Mouse (Mus musculus): Measurements from ENCODE around the gene Mtfp1.

Mtfp1 gene

DNA sequence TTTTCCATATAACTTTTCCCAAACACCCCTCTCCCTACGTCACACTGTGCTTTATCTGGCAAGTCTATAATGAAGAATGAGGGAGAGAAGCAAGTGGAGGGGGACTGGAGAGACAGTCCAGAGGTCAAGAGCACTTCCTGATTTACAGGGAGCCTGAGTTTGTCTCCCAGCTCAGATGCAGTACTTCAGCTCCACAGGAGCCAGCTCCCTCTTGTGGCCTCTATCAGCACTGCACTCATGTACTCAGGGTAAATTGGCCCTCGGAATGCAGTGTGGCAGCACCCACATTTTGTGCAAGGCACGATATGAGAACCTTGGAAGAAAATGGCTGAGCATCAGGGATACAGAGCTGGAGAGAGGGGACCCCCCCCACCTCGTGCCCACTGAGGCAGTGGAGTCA, 15.0 kb downstream of the Mtfp1 start:
- peak; percentile 65 for DNase-seq (ENCODE audit: low spot score)

DNA sequence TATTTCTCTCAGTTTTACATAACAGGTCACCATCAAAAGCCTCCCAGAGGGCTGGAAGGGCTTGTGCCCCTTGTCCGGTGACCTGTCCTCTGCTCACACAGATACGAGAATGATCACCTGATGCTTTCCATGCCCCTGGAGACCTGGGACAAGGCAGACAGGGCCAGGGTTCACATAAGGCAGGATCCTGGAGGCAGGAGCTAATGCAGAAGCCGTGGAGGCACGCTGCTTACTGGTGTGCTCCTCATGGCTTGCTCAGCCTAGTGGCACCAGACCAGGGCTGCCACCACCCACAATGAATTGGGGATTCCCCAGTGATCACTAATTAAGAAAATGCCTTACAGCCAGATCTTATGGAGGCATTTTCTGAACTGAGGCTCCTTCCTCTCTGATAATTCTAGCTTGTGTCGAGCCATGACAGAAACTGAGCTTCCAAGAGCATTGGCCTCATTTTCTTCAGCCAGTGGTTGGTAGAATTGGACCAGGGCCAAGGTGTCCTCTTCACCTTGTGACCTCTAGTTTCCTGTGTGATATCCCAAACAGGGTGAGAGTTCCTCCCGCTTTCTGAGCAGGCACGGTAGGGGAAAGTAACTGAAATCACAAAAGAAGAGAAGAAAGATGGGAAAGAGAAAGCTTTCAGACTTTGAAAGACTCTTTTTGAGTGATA, 16.8 kb downstream of the Mtfp1 start:
- no peak for DNase-seq (ENCODE audit: low spot score)

DNA sequence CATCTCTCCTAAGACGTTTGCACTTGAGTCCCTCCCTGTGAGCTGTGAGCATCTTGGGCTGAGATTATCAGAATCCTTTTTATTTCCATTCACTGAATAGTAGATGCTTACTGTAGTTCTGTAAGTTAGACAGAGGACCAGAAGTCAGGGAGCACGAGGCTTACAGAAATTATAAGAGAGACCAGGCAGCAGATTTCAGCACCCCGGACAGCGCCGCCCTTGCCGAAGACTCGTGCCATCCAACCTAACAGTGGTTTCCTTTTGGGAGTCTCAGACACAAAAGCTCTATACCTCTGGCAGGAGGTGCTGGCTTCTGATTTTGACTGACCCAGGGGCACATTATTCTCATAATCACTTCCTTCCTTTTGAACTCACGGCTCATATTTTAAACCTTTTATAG, 18.6 kb downstream of the Mtfp1 start:
- peak; percentile 46 for DNase-seq (ENCODE audit: low spot score)

DNA sequence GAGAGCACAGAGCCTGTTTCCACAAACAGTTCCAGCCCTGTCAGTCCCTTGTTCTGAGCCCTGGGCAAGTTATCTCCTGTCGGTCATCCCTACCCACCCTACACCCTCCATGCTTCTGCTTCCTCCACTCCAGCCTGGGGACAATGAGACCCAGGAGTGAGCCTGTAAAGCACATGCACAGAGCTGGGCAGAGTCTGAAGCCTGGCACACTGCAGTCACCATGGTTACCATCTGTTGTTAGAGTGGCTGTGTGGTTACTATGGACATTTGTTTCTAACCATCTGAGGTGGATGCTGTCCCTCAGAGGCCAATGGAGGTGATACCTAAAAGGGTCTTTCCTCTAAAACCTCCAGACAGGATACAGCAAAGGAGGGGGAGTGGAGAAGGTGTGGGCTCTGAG, 25.6 kb downstream of the Mtfp1 start:
- DNase-seq (ENCODE audit: low spot score): no peak

DNA sequence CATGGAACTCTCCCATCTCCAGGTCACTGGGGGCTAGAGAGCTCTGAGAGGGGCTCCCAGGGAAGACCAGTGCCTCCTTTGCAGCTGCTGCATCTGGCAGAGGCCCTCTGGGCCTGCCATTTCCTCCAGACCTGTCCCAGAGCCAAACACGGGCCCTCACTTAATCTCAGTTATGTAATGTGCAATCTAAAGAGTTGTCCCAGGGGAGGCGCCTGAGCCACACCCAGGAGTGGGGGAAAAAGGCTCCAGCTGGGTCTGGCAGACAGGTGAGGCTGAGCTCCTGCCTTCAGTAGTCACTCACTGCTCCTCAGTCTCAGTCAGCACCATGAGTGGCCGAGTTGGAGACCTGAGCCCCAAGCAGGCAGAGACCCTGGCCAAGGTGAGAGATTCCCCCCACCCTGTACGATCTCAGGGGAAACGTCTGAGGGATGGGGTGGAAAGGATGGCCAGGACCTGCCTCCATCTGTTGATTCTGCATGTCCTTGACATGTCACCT, 30.6 kb downstream of the Mtfp1 start, which contains the start of gene Sec14l3:
Gene Sec14l3, plus strand, starts transcription at position 215 of the 496 bp plus-strand sequence.
- no peak for DNase-seq (ENCODE audit: low spot score)

DNA sequence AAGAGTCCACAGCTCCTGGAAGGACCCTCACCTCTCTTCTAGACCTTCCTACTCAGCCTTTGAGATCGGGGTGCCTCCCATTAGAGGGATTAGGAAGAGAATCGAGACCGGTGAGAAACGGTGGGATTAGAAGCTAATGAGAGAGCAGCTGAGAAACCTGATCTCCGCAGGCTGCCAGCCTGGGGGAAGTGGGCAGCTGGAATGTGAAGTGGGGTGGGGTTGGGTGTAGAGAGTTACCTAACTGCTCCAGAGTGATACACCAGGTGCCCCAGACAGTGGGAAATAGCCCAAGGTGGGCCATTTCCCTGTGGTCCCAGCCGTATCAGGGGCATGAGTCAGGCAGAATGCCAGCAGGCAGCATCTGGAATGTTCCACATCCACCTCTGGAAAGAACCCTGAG, 32.3 kb downstream of the Mtfp1 start:
- DNase-seq (ENCODE audit: low spot score): no peak

DNA sequence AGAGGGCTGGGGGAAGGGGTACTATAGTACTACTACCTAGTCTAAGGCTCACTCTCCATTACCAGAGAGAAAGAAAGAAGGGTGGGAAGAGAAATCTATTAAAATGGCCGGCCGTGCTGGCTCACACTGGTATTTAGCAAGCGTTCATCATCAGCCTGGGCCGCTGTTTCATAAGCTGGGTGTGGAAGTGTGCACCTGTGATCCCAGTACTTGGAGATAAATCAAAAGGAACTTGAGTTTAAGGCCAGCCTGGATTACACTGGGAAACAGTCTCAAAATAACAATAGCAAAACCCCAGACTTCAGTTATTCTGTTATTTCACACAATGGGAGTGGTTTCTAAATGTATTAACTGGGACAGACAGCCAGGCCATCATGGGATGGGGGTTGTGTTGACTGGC, 32.7 kb downstream of the Mtfp1 start:
- DNase-seq (ENCODE audit: low spot score): no peak

DNA sequence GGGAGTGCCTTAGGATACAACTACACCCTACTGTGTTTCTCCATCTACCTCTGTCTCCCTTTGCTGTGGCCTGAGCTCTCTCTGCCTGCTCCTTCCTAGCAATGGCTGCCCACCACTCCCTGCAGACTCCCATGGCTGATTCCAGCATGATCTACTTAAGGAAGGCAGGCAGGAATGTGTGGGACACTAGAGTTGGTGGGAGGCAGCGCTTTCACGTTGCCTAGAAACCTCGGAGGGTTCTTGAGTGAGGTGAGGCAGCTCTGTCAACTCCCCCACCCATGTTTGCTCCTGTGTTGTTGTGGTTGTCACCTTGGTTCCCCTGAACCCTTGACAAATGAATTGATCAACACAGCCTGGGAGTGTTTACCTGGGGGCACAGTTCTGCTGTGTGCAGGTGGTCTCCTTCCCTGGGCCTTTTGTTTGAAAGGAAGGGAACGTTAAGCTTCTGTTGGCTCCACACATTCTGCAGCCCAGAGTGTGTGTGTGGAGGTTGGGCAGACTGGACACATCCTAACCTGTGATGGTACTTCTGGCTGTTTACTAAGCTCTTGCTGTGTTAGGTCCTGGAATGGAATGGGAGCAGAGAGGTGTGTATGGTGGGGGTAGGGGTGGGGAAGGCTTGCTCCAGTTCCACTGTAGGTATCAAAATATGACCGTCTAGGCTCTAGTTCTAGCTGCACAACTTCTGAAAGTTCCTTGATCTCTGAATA, 34.2 kb downstream of the Mtfp1 start:
- no peak for DNase-seq (ENCODE audit: low spot score)

DNA sequence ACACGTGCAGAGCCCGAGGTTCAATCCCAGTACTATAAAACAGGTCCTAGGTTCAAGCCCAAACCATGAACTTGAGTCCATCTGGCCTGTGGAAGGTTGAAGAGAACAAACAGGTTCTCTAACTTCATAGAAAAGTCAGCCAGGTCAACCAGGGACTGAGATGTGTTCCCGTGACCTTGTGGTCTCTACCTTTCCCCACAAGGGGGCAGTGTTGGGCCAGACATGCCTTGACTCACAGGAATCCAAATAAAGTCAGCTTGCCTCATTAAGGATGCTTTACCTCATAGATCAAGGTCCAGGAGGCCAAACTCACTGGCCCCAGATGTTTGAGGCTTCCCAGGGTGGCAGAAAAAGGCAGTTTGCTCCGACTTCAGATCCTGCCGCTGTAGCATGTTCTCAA, 41.7 kb downstream of the Mtfp1 start:
- DNase-seq (ENCODE audit: low spot score): peak; percentile 70

DNA sequence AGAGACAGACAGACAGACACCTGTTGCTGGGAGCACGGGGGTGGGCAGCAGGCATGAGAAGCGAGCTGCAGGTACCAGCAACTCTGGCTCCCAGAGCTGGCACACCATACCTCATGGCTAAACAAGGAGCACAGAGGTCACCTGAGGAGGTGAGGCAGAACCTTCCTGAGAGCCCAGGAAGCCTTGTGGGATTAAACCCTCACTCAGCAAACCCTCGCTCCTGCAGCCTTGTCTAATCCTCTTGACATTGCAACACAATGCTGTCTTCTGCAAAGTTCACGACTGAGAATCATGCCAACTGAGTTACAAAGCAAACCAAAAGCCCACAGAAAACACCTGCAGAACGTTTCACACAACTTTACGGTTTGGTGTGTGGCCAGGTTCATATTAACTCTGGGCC, 46.8 kb downstream of the Mtfp1 start:
- DNase-seq (ENCODE audit: low spot score): no peak

DNA sequence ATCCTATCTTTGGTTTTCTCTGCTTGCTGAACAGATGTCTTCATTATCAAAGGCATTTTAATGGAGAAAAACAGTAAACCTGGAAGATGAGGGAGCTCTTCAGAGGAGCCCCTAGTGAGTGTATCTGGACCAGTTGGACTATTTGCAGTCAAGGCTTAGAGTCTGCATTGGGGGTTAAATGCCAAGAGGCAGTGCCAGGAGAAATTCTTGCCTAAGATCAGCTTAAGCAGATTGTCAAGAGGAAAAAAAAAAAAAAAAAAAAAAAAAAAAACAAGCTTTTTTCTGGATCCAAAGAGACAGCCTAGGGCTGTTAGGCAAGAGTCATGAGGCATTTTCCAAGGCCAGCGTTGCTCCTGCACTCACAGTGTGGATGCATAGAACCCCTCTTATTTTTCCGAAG, 47.5 kb downstream of the Mtfp1 start:
- DNase-seq (ENCODE audit: low spot score): no peak

DNA sequence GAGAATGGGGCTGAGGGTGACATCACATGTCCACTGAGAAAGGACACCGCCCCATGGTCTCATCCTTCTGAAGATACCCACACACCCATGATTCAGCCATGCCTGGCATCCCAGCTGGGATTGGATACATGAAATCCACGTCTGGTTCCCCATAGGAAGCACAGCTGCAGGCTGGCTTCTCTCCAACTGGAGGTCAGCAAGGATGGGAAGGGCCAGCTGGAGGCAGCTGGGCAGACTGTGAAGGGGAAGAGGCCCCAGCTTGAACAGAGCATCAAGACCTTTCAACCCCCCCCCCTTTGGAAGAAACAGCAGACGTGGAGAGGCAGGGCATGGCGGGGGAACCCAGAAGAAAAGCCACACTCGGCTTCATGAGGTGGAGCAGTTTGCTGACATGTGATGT, 48.7 kb downstream of the Mtfp1 start:
- DNase-seq (ENCODE audit: low spot score): no peak

DNA sequence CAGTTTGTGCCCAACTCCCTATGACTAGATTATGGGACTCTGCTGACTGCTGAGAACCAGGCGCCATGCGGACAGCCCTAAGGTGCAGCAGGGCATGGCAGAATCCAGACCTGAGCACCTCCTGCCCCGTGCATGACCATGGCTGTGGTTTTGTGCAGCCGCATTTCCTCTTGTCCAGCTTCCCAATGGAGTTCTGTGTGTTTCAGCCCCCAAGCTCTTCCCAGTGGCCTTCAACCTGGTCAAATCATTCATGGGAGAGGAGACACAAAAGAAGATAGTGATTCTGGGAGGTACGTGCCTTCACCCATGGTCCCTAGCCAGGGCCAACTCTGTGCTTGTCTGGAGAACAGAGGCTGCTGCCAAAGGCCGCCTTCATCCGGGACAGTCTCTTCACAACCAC, 52.2 kb downstream of the Mtfp1 start:
- no peak for DNase-seq (ENCODE audit: low spot score)
